Mouse (Mus musculus) stomach, postnatal 0 days (tissue): ENCODE data around the gene Topaz1. TPM values are rescaled to one million over a fixed set of nuclear protein-coding genes. Genes with fewer than 3 reads are reported as not detected.
"Not testable (repeated sequence)": the region's sequence is repeated elsewhere in the genome, so short reads cannot be mapped to it uniquely, and the experiment has no call there.

Experiments
- ATAC-seq: fragments of 200-750 bp; cut with Nextera tagmentation; 2 replicates; pipeline ENCODE4 v1.8.0; 2017; ENCODE audit not compliant: low FRiP score, low TSS enrichment
- DNase-seq: peaks from one replicate; pipeline ENCODE4 v3.0.0-alpha.2; 2016; ENCODE audit warnings: low spot score
- H3K27ac ChIP-seq: fragments of 300-500 bp; sonication (generic); replicated peaks from 2 replicates; pipeline ENCODE4 v1.5.1; 2014; ENCODE audit warnings: mild to moderate bottlenecking, control low read depth
- H3K27me3 ChIP-seq: fragments of 300-500 bp; sonication (generic); 2 replicates; pipeline ENCODE4 v1.6.1; 2014; ENCODE audit warnings: low read length; ENCODE audit not compliant: control insufficient read depth, insufficient read depth
- H3K36me3 ChIP-seq: fragments of 300-500 bp; sonication (generic); 2 replicates; pipeline ENCODE4 v1.6.1; 2014; ENCODE audit warnings: low read length, mixed read lengths; ENCODE audit not compliant: control insufficient read depth, insufficient read depth
- H3K4me1 ChIP-seq: fragments of 300-500 bp; sonication (generic); replicated peaks from 2 replicates; pipeline ENCODE4 v1.6.1; 2014; ENCODE audit warnings: antibody characterized with exemption; ENCODE audit not compliant: control insufficient read depth, insufficient read depth
- H3K4me2 ChIP-seq: fragments of 300-500 bp; sonication (generic); replicated peaks from 2 replicates; pipeline ENCODE4 v1.6.1; 2014; ENCODE audit warnings: low read depth, mild to moderate bottlenecking, control low read depth, moderate library complexity
- H3K4me3 ChIP-seq: fragments of 300-500 bp; sonication (generic); 2 replicates; pipeline ENCODE4 v1.5.1; 2014; ENCODE audit warnings: low read depth, low read length, control low read depth
- H3K9ac ChIP-seq: fragments of 300-500 bp; sonication (generic); 2 replicates; pipeline ENCODE4 v1.6.1; 2014; ENCODE audit warnings: mild to moderate bottlenecking, low read length, control low read depth, mixed read lengths
- H3K9me3 ChIP-seq: fragments of 300-500 bp; sonication (generic); 2 replicates; pipeline ENCODE4 v1.6.1; 2016; ENCODE audit warnings: low read length; ENCODE audit not compliant: control insufficient read depth
- CTCF ChIP-seq: IDR thresholded peaks from 2 replicates; pipeline ENCODE4 v1.5.1; 2016; ENCODE audit warnings: antibody characterized with exemption, low read depth, mild to moderate bottlenecking, moderate library complexity
- EP300 ChIP-seq: optimal IDR thresholded peaks from 2 replicates; pipeline ENCODE3; 2016; ENCODE audit warnings: antibody characterized with exemption
- WGBS: fragments of 180-500 bp; shearing (Covaris S2); extraction: QIAGEN DNeasy Blood & Tissue Kit; methylation state at CpG from one replicate; pipeline ENCODE4 v1.1.7; 2014; 5-methylcytosine and 5-hydroxymethylcytosine counted together
- polyA plus RNA-seq: library from polyadenylated mRNA; unstranded; fragments of >200 nt; fragmentation: Nextera tagmentation; extraction: Ambion mirVana; gene quantifications from 2 replicates; pipeline ENCODE4 v1.2.1, GENCODE M21; 2015

Topaz1 gene
- polyA plus RNA-seq, 1 experiment from 2014 or later = not detected

DNA sequence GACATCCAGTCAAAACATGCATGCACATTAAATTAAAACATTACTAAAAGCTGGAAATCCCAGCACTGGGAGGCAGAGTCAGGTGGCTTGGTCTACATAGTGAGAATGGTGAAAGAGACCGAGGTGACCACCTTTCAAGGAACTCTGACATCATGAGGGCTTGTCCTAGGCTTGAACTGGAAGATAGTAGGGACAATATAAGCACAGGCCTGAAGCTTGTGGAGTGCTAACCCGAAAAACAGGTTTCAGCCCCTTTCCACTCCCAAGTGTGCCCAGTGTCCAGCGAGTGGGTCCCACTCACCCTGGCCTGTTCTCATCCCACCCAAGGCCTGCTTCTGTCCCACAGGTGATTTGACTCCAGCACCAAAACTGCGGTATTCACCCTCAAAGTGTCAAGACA lies 90.1 kb downstream of the Topaz1 start:
- peak; percentile 56 for ATAC-seq

DNA sequence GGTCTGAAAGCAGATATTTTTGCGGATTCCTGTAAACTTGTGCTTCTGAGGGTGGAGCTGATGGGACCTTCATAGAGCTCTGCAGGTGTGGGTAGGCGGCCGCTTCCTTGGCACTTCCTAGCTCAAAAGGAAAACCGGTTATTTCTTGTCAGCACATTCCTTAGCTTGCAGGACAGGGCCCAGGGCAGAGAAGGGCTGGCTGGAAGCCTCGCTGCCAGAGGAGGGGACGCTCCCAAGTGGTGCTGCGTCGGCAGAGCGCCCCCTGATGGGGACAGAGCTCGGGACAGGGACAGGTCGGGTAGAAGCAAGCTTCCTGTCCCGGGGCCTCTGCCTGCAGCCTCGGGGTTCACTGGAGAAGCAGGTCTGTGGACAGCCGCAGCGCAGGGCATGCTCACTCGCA lies 90.5 kb downstream of the Topaz1 start:
- H3K9me3 ChIP-seq = no peaks in the 10 kb centered on the region
- no peaks in the 10 kb centered on the region; the same call in 1 of the 2 replicates for H3K36me3 ChIP-seq
- H3K9ac ChIP-seq = 0 out of 2 replicates have a peak overlapping the region, but pooled peaks have one; percentile 38
- no peak overlapping the region for H3K4me3 ChIP-seq
- 25% methylated on average over 16 of the region's 16 CpGs for WGBS
- TF ChIP-seq EP300 (no peak), CTCF (peak; percentile 74)
- peak; percentile 77 for DNase-seq
- H3K4me2 ChIP-seq = no peak overlapping the region; the same call in 1 of the 2 replicates
- peak overlapping the region; percentile 63; the same call in 1 of the 2 replicates for H3K27ac ChIP-seq
- H3K27me3 ChIP-seq = no peaks in the 10 kb centered on the region
- H3K4me1 ChIP-seq = peaks cover 4% of the 10 kb centered on the region; the same call in 1 of the 2 replicates
- peak; percentile 89 for ATAC-seq

More for the DNA sequence above, 90.1 kb downstream of the Topaz1 start:
- Histone ChIP-seq H3K27me3 (no peaks in the 10 kb centered on the region), H3K4me3 (no peak overlapping the region), H3K9me3 (no peaks in the 10 kb centered on the region), H3K9ac (no peak overlapping the region), H3K27ac (0 out of 2 replicates have a peak overlapping the region, but pooled peaks have one; percentile 24), H3K36me3 (no peaks in the 10 kb centered on the region; the same call in 1 of the 2 replicates), H3K4me2 (no peak overlapping the region), H3K4me1 (peaks cover 4% of the 10 kb centered on the region; the same call in 1 of the 2 replicates)
- DNase-seq = no peak
- TF ChIP-seq EP300 (no peak), CTCF (no peak)
- 61% methylated on average over 4 of the region's 4 CpGs for WGBS

DNA sequence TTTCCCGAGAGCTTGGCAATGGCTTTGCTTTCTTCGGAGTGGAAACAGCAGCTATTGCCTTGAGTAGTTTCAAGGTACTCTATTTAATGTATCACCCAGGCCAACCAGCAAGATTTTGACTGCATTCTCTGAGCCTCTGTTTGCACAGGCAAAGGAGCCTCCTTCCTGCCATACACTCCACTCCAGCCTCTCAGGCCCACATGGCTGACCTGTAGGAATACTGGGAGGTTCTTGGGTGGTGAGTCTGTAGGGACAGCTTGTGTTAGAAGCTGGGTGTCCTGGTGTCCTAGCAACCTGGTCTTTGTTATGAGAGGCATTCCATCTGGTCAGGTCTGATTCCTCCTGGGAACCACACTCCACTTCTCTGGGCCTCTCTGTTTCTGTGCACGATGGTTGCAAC lies 96.6 kb downstream of the Topaz1 start, which contains the start of gene Gm35549:
Gene Gm35549, minus strand, starts transcription at position 276 of the 400 bp plus-strand sequence.
- ATAC-seq (no peak), DNase-seq (no peak)
- no peak within 1 kb of the TSS for H3K4me2 ChIP-seq
- TF ChIP-seq EP300 = no peak
- TF ChIP-seq CTCF = no peak
- no peaks in the 10 kb centered on the region for H3K36me3 ChIP-seq
- no peaks in the 10 kb centered on the region for H3K9me3 ChIP-seq
- H3K4me1 ChIP-seq = no peaks in the 10 kb centered on the region
- H3K9ac ChIP-seq = no peak within 1 kb of the TSS
- WGBS = 63% methylated on average over 3 of the region's 3 CpGs
- no peaks in the 10 kb centered on the region for H3K27me3 ChIP-seq
- no peak within 1 kb of the TSS for H3K27ac ChIP-seq
- H3K4me3 ChIP-seq = no peak within 1 kb of the TSS

DNA sequence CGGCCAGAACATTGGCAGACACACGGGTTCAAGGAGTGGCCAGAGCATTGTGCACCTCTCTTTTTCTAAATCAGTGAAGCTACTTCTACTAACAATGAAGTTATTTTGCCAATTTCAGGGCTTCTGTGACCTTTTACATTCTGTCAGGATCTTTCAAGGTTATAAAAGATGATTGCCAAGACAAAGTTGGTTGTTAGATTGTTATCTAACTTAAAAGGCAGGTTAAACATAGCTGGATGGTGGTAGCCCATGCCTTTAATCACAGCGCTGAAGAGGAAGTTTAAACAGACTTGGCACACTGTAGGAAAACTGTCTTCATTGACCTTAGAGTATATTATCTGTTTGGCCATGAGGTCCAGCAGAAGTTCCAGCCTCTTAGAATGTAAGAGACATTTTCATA lies 98.5 kb downstream of the Topaz1 start:
- H3K36me3 ChIP-seq = peaks cover 2% of the 10 kb centered on the region; the same call in 1 of the 2 replicates
- no peak overlapping the region for H3K27ac ChIP-seq
- no peak overlapping the region for H3K4me3 ChIP-seq
- no peak overlapping the region for H3K4me2 ChIP-seq
- TF ChIP-seq EP300 (no peak), CTCF (no peak)
- H3K9ac ChIP-seq = no peak overlapping the region
- ATAC-seq (no peak), DNase-seq (no peak)
- no peaks in the 10 kb centered on the region for H3K27me3 ChIP-seq
- no peaks in the 10 kb centered on the region for H3K4me1 ChIP-seq
- H3K9me3 ChIP-seq = no peaks in the 10 kb centered on the region
- WGBS = 83% methylated on average over 3 of the region's 3 CpGs

DNA sequence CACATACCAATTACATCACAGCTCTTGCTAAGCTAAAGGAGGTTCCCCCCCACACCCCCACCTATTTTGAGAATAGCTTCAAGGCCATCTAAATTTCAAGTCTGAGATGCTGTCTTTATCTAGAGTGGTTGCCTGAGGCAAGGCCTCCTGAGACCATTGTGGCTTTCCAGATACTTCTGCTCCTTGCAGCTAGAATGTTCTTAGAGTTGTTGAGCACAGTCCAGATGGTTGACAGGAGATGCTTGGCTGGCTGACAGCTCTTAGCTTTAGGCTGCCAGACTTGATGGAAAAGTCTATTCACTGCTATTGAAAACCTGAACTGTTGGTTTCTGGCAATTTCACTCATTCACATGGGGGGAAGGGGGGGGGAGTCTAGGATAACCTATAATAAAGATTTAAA lies 99.0 kb downstream of the Topaz1 start:
- DNase-seq = no peak
- Histone ChIP-seq H3K4me2 (no peak overlapping the region), H3K9me3 (no peaks in the 10 kb centered on the region), H3K27ac (no peak overlapping the region), H3K9ac (no peak overlapping the region), H3K27me3 (no peaks in the 10 kb centered on the region), H3K4me1 (no peaks in the 10 kb centered on the region), H3K4me3 (no peak overlapping the region), H3K36me3 (peaks cover 2% of the 10 kb centered on the region; the same call in 1 of the 2 replicates)
- TF ChIP-seq EP300 (no peak), CTCF (no peak)
- ATAC-seq = no peak

DNA sequence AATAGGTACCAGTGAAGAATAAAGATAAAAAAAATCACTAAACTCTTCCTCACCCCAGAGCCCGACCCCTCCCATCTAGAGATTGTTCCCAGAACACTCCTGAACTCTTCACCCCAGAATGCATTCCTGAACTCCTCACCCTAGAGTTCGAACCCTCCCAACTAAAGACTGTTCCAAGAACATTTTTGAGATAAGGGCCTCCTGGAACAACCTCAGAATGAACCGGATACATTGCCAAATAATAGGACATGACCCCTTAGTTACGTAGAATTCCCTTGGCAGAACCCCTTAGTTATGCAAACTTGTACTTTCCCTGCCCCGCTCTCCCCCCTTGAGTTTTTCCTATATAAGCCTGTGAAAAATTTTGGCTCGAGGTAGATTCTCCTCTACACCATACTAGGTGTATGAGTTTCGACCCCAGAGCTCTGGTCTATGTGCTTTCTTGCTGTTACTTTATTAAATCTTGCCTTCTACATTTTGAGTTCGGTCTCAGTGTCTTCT lies 100.7 kb downstream of the Topaz1 start:
- not testable (repeated sequence) for H3K4me1 ChIP-seq, H3K9ac ChIP-seq, DNase-seq, H3K9me3 ChIP-seq, H3K27me3 ChIP-seq, ATAC-seq, H3K4me2 ChIP-seq, H3K27ac ChIP-seq, H3K4me3 ChIP-seq
- H3K36me3 ChIP-seq = peaks cover 13% of the 10 kb centered on the region
- WGBS = 82% methylated on average over 4 of the region's 8 CpGs

Other genes with a start within 250 kb of the Topaz1 start
- 2.8 and 3.1 TPM in 2 replicates for gene Tcaim, start 58.2 kb downstream of the Topaz1 start, polyA plus RNA-seq
- 0.32 TPM in 1 of 2 replicates, not detected in the other for gene Gm35549, start 96.7 kb downstream of the Topaz1 start, polyA plus RNA-seq
- 17.0 and 19.2 TPM in 2 replicates for gene Zfp445, start 118.7 kb downstream of the Topaz1 start, polyA plus RNA-seq
- 2.0 and 2.6 TPM in 2 replicates for gene Zkscan7, start 138.3 kb downstream of the Topaz1 start, polyA plus RNA-seq
- gene Zfp105, start 175.7 kb downstream of the Topaz1 start, polyA plus RNA-seq = 5.2 and 5.4 TPM in 2 replicates
- 31.0 and 32.2 TPM in 2 replicates for gene 1110059G10Rik, start 203.7 kb downstream of the Topaz1 start, polyA plus RNA-seq
- gene Kif15, start 203.7 kb downstream of the Topaz1 start, polyA plus RNA-seq = 7.3 and 9.3 TPM in 2 replicates